Mouse (Mus musculus) hindbrain, embryonic 11.5 days (tissue): ENCODE measurements around the gene Cfc1. TPM values are rescaled to one million over a fixed set of nuclear protein-coding genes. Genes with fewer than 3 reads are reported as not detected.

Experiments used
- ATAC-seq: fragments of 200-750 bp; cut with Nextera tagmentation; 2 replicates; pipeline ENCODE4 v1.8.0; 2017; ENCODE audit warnings: mild to moderate bottlenecking, moderate TSS enrichment, moderate library complexity; ENCODE audit not compliant: low FRiP score
- DNase-seq: peaks from one replicate; pipeline ENCODE4 v3.0.0-alpha.2; 2015; ENCODE audit warnings: low spot score
- H3K27ac ChIP-seq: fragments of 300-500 bp; sonication (generic); 2 replicates; pipeline ENCODE4 v1.5.1; 2014; ENCODE audit warnings: mild to moderate bottlenecking, low read depth, low read length
- H3K27me3 ChIP-seq: fragments of 300-500 bp; sonication (generic); 2 replicates; pipeline ENCODE4 v1.6.1; 2014; ENCODE audit warnings: mild to moderate bottlenecking, low read length, moderate library complexity, mixed read lengths; ENCODE audit not compliant: control insufficient read depth, insufficient read depth
- H3K36me3 ChIP-seq: fragments of 300-500 bp; sonication (generic); 2 replicates; pipeline ENCODE4 v1.6.1; 2014; ENCODE audit warnings: mild to moderate bottlenecking, low read length, moderate library complexity, mixed read lengths; ENCODE audit not compliant: control insufficient read depth, insufficient read depth
- H3K4me1 ChIP-seq: fragments of 300-500 bp; sonication (generic); replicated peaks from 2 replicates; pipeline ENCODE4 v1.6.1; 2014; ENCODE audit warnings: low read length, mixed read lengths; ENCODE audit not compliant: control insufficient read depth, insufficient read depth
- H3K4me2 ChIP-seq: fragments of 300-500 bp; sonication (generic); replicated peaks from 2 replicates; pipeline ENCODE4 v1.6.1; 2014; ENCODE audit warnings: mild to moderate bottlenecking, low read depth, low read length
- H3K4me3 ChIP-seq: fragments of 300-500 bp; sonication (generic); 2 replicates; pipeline ENCODE4 v1.5.1; 2014; ENCODE audit warnings: low read depth, low read length
- H3K9ac ChIP-seq: fragments of 300-500 bp; sonication (generic); 2 replicates; pipeline ENCODE4 v1.6.1; 2014; ENCODE audit warnings: low read depth, low read length
- H3K9me3 ChIP-seq: fragments of 300-500 bp; sonication (generic); 2 replicates; pipeline ENCODE4 v1.6.1; 2016; ENCODE audit warnings: low read length; ENCODE audit not compliant: control insufficient read depth
- WGBS: fragments of 180-500 bp; shearing (Covaris S2); extraction: QIAGEN DNeasy Blood & Tissue Kit; methylation state at CpG from one replicate; pipeline ENCODE4 v1.1.7; 2014; 5-methylcytosine and 5-hydroxymethylcytosine counted together
- polyA plus RNA-seq: library from polyadenylated mRNA; unstranded; fragments of >200 nt; fragmentation: Nextera tagmentation; extraction: Ambion mirVana; gene quantifications from 2 replicates; pipeline ENCODE4 v1.2.1, GENCODE M21; 2014

Cfc1 gene
- polyA plus RNA-seq, 1 experiment from 2014 or later = not detected

DNA sequence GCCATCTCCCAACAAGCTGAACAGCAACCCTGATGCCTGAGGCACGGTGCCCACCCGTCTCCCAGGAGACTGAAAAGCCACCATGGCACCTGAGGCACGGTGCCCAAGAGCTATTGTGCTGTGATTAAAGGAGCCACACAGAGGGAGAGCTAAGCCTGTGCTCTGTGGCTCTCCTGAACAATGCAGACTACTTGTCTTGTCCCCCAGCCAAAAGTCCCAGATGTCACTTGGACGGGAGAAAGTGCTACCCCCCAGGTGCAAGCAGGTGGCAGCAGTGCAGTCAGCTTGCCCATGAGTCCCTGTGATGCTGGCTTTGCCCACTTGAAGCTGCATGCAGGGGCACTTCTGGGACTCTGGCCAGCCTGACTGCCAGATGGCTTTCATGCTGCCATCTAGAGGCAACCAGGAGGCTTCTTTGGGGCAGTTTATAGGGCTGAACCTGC, 48.4 kb downstream of the Cfc1 start:
- ATAC-seq (no peak), DNase-seq (no peak)
- H3K9me3 ChIP-seq = no peaks in the 10 kb centered on the region
- no peak overlapping the region for H3K4me2 ChIP-seq
- H3K9ac ChIP-seq = no peak overlapping the region
- peaks cover 2% of the 10 kb centered on the region; the same call in 1 of the 2 replicates for H3K27me3 ChIP-seq
- 25% methylated on average over 4 of the region's 4 CpGs for WGBS
- H3K4me1 ChIP-seq = no peaks in the 10 kb centered on the region
- H3K4me3 ChIP-seq = no peak overlapping the region
- H3K36me3 ChIP-seq = no peaks in the 10 kb centered on the region
- H3K27ac ChIP-seq = no peak overlapping the region

- no peak for ATAC-seq
- H3K36me3 ChIP-seq = no peaks in the 10 kb centered on the region
- no peaks in the 10 kb centered on the region for H3K4me1 ChIP-seq
- H3K4me2 ChIP-seq = no peak overlapping the region
- no peak overlapping the region for H3K27ac ChIP-seq
- no peak overlapping the region for H3K4me3 ChIP-seq
- WGBS = 84% methylated on average over 4 of the region's 4 CpGs
- H3K27me3 ChIP-seq = no peaks in the 10 kb centered on the region
- DNase-seq = no peak
- H3K9ac ChIP-seq = no peak overlapping the region
- H3K9me3 ChIP-seq = no peaks in the 10 kb centered on the region
These were observed 49.3 kb downstream of the Cfc1 start for GRCm38 (mm10) chr1:34584736-34585135.

DNA sequence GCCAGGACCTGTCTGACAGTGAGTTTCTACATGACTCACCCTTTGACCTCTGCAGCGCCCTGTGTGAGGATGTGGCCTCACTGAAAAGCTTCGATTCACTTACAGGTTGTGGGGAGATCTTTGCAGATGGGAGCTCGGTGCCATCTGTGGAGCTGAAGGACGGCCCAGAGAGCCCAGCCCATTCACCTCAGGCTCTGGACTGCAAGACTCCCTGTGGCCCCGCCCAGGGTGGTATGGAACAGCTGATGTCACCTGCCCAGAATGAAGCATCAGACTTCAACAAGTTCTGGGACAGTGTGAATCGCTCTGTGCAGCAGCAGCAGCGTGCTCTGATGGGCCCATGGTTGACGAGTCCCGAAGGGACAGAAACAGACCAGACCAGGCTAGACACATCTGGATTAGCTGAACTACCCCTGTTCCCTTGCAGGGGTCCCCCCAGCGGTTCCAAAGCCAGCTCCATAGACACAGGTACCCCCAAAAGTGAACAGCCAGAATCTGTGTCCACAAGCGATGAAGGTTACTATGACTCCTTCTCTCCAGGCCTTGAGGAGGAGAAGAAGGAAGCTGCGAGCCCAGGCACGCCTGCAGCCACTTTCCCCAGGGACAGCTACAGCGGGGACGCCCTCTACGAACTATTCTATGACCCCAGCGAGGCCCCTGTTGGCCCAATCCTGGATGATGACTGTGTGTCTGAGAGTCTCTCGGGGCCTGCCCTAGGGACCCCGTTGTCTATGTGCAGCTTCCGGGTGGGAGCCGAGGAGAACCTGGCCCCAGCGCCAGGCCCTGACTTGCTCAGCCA, 52.0 kb downstream of the Cfc1 start:
- no peaks in the 10 kb centered on the region for H3K9me3 ChIP-seq
- no peak overlapping the region for H3K27ac ChIP-seq
- WGBS = 83% methylated on average over 22 of the region's 22 CpGs
- H3K36me3 ChIP-seq = no peaks in the 10 kb centered on the region
- H3K4me3 ChIP-seq = no peak overlapping the region
- no peaks in the 10 kb centered on the region for H3K4me1 ChIP-seq
- no peak for DNase-seq
- ATAC-seq = no peak
- H3K9ac ChIP-seq = no peak overlapping the region
- H3K4me2 ChIP-seq = no peak overlapping the region
- H3K27me3 ChIP-seq = no peaks in the 10 kb centered on the region

Other genes starting within 250 kb of the Cfc1 start
- gene Ccdc115, start 96.0 kb upstream of the Cfc1 start, polyA plus RNA-seq = 68.5 and 69.2 TPM in 2 replicates
- gene Imp4, start 95.8 kb upstream of the Cfc1 start, polyA plus RNA-seq = 87.7 and 94.5 TPM in 2 replicates
- 7.6 and 9.6 TPM in 2 replicates for gene Ptpn18, start 75.9 kb upstream of the Cfc1 start, polyA plus RNA-seq
- gene Prss39, start 37.2 kb upstream of the Cfc1 start, polyA plus RNA-seq = not detected in 2 replicates
- not detected in 2 replicates for gene Prss40, start 25.3 kb downstream of the Cfc1 start, polyA plus RNA-seq
- gene Amer3, start 44.0 kb downstream of the Cfc1 start, polyA plus RNA-seq = 4.1 and 4.3 TPM in 2 replicates